Mouse (Mus musculus) central nervous system, embryonic 18 days (tissue): ENCODE results near the gene Ffar2. TPM values are rescaled to one million over a fixed set of nuclear protein-coding genes. Genes with fewer than 3 reads are reported as not detected.

Experiments
- polyA plus RNA-seq: library from polyadenylated mRNA; depleted of rRNA; stranded (reverse); fragments of >200 nt; gene quantifications from 2 replicates; pipeline ENCODE4 v1.2.3, GENCODE M21; 2012; rRNA removed

Ffar2 gene
- 0.12 and 0.36 TPM in 2 replicates for polyA plus RNA-seq

GRCm38 (mm10) chr7:30823675-30824074 is at the start of gene Ffar2:
Gene Ffar2 (minus strand): TSS chr7:30823775.

DNA sequence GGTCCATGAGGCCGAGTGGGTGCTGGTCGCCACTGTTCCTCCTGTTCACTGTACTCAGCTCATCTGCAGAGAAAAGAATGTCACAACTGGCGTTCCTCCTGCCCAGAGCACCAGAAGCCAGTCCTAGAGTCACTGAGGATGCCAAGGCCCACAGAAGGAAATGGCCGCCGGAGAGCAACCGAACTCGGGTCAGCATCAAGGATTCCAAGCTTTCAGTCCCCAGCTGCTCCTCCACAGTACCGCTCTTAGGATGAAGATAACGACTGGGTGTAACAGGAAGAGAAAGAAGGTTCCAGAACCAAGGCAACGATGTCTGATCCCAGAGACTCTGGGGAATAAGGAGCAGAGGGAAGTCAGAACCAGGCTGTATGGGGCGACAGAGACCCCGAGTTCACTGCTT is 37.9 kb upstream of the Ffar2 start, which contains the start of gene Ffar1:
TSS of gene Ffar1 (minus strand) at position 101 of the 400 bp plus-strand sequence.

GRCm38 (mm10) chr7:30856078-30856477 is 32.5 kb upstream of the Ffar2 start, which contains the start of gene Ffar3:
Gene Ffar3 (minus strand): TSS chr7:30856178.

GRCm38 (mm10) chr7:30787377-30788022 is 36.1 kb downstream of the Ffar2 start, which contains the start of gene Krtdap:
Gene Krtdap (plus strand): TSS chr7:30787896.

Other genes starting within 250 kb of the Ffar2 start
- 49.7 and 51.5 TPM in 2 replicates for gene Kmt2b, start 235.0 kb downstream of the Ffar2 start, polyA plus RNA-seq
- gene Zbtb32, start 224.9 kb downstream of the Ffar2 start, polyA plus RNA-seq: 0.24 and 0.32 TPM in 2 replicates
- 1.9 TPM in 2 replicates for gene Upk1a, start 210.9 kb downstream of the Ffar2 start, polyA plus RNA-seq
- 1,148 and 1,214 TPM in 2 replicates for gene Cox6b1, start 197.6 kb downstream of the Ffar2 start, polyA plus RNA-seq
- not detected in 2 replicates for gene Etv2, start 187.9 kb downstream of the Ffar2 start, polyA plus RNA-seq
- gene Rbm42, start 173.5 kb downstream of the Ffar2 start, polyA plus RNA-seq: 73.9 and 80.1 TPM in 2 replicates
- 22.4 and 23.9 TPM in 2 replicates for gene Haus5, start 158.8 kb downstream of the Ffar2 start, polyA plus RNA-seq
- gene Pmis2, start 152.2 kb downstream of the Ffar2 start, polyA plus RNA-seq: not detected in 2 replicates
- not detected in 2 replicates for gene 2200002J24Rik, start 124.8 kb downstream of the Ffar2 start, polyA plus RNA-seq
- 2.9 and 3.7 TPM in 2 replicates for gene Atp4a, start 111.6 kb downstream of the Ffar2 start, polyA plus RNA-seq
- gene Tmem147, start 94.2 kb downstream of the Ffar2 start, polyA plus RNA-seq: 226 TPM in 2 replicates
- gene Gapdhs, start 80.1 kb downstream of the Ffar2 start, polyA plus RNA-seq: 0.13 and 0.17 TPM in 2 replicates
- gene Sbsn, start 72.3 kb downstream of the Ffar2 start, polyA plus RNA-seq: 4.8 and 16.7 TPM in 2 replicates
- gene Dmkn, start 60.0 kb downstream of the Ffar2 start, polyA plus RNA-seq: 4.2 and 71.6 TPM in 2 replicates
- 0.41 and 2.3 TPM in 2 replicates for gene Krtdap, start 35.9 kb downstream of the Ffar2 start, polyA plus RNA-seq
- gene Ffar3, start 32.4 kb upstream of the Ffar2 start, polyA plus RNA-seq: 0.04 TPM in 1 of 2 replicates, not detected in the other
- not detected in 2 replicates for gene Ffar1, start 37.8 kb upstream of the Ffar2 start, polyA plus RNA-seq
- 0.05 and 0.28 TPM in 2 replicates for gene Cd22, start 56.6 kb upstream of the Ffar2 start, polyA plus RNA-seq
- 2.1 and 3.7 TPM in 2 replicates for gene Mag, start 91.1 kb upstream of the Ffar2 start, polyA plus RNA-seq
- gene Hamp2, start 100.9 kb upstream of the Ffar2 start, polyA plus RNA-seq: not detected in 2 replicates
- gene Hamp, start 120.3 kb upstream of the Ffar2 start, polyA plus RNA-seq: 0.30 TPM in 1 of 2 replicates, not detected in the other
- gene Usf2, start 133.0 kb upstream of the Ffar2 start, polyA plus RNA-seq: 151 and 162 TPM in 2 replicates
- 15.1 and 19.2 TPM in 2 replicates for gene Lsr, start 149.7 kb upstream of the Ffar2 start, polyA plus RNA-seq
- 0.39 and 0.44 TPM in 2 replicates for gene Fam187b, start 150.0 kb upstream of the Ffar2 start, polyA plus RNA-seq
- gene Fxyd5, start 218.7 kb upstream of the Ffar2 start, polyA plus RNA-seq: 25.6 and 27.1 TPM in 2 replicates
- gene Fxyd7, start 227.7 kb upstream of the Ffar2 start, polyA plus RNA-seq: 181 and 192 TPM in 2 replicates
- 15.8 and 27.5 TPM in 2 replicates for gene Fxyd1, start 233.4 kb upstream of the Ffar2 start, polyA plus RNA-seq
- gene Lgi4, start 235.6 kb upstream of the Ffar2 start, polyA plus RNA-seq: 1.1 and 2.0 TPM in 2 replicates